ENCODE assay signal across 9 mouse cellular contexts in genomic region chr8:110168046-110168445, GRCm38 (mm10). TPM values are rescaled to one million over a fixed set of nuclear protein-coding genes. Genes with fewer than 3 reads are reported as not detected.
DNase-seq lines count a peak whose midpoint lies in the region; ATAC-seq and TF ChIP-seq lines count a peak whose summit lies in the region.
"Had no signal": no experiment of that assay in that cellular context is flagged by ENCODE, and none has a peak within 500 bp of the region (broad histone marks: within the 10 kb centered on the region; RNA-seq: fewer than 3 reads in every experiment).

Calb2 (minus strand) TSS chr8:110168210.

- DNase-seq in heart, adult 8-10 months (ENCODE audit: low spot score): no peak
- DNase-seq in cerebellum, postnatal 4 days (ENCODE audit: low spot score in 2 of 2): peak; percentile 81 to 92
- DNase-seq in frontal cortex, postnatal 36 days (ENCODE audit: low spot score in 2 of 2): peak; percentile 62 to 81
- DNase-seq in left cerebral cortex, postnatal 4 days: peak; percentile 86

- H3K4me1 ChIP-seq in heart, embryonic 12.5 days (replicated peaks): no peaks in the 10 kb centered on the region
- H3K4me1 ChIP-seq in intestine, postnatal 0 days (replicated peaks; ENCODE audit: control insufficient read depth, insufficient read depth, low read length): no peaks in the 10 kb centered on the region
- H3K4me1 ChIP-seq in midbrain, embryonic 13.5 days (replicated peaks): peaks cover 7% of the 10 kb centered on the region
- H3K4me1 ChIP-seq in stomach, embryonic 15.5 days: no peaks in the 10 kb centered on the region
- H3K4me1 ChIP-seq: liver, embryonic 15.5 days had no signal

- peak; percentile 60; the same call in 1 of the 2 replicates for ATAC-seq in heart, embryonic 12.5 days (ENCODE audit: insufficient number of reproducible peaks, low FRiP score)
- ATAC-seq in intestine, postnatal 0 days: no peak
- peak; percentile 93 for ATAC-seq in midbrain, embryonic 13.5 days
- ATAC-seq in stomach, embryonic 15.5 days (ENCODE audit: insufficient read depth, low FRiP score, low read depth): peak; percentile 18; the same call in 1 of the 2 replicates

- H3K36me3 ChIP-seq in heart, embryonic 12.5 days: no peaks in the 10 kb centered on the region
- H3K36me3 ChIP-seq in intestine, postnatal 0 days (ENCODE audit: control insufficient read depth, insufficient read depth): no peaks in the 10 kb centered on the region
- no peaks in the 10 kb centered on the region for H3K36me3 ChIP-seq in midbrain, embryonic 13.5 days
- H3K36me3 ChIP-seq in stomach, embryonic 15.5 days: no peaks in the 10 kb centered on the region
- H3K36me3 ChIP-seq: liver, embryonic 15.5 days had no signal

- WGBS in heart, embryonic 12.5 days: 2% methylated on average over 33 of the region's 33 CpGs
- WGBS in intestine, postnatal 0 days: 2% methylated on average over 33 of the region's 33 CpGs
- WGBS in midbrain, embryonic 13.5 days: 0% methylated on average over 29 of the region's 33 CpGs
- under 1% methylated on average over 33 of the region's 33 CpGs for WGBS in stomach, embryonic 15.5 days

- H3K4me3 ChIP-seq in heart, embryonic 12.5 days: no peak within 1 kb of the TSS
- no peak within 1 kb of the TSS for H3K4me3 ChIP-seq in intestine, postnatal 0 days (ENCODE audit: low read depth, low read length)
- peak within 1 kb of the TSS; percentile 31 for H3K4me3 ChIP-seq in midbrain, embryonic 13.5 days (replicated peaks)
- H3K4me3 ChIP-seq in stomach, embryonic 15.5 days (replicated peaks): no peak within 1 kb of the TSS
- H3K4me3 ChIP-seq: liver, embryonic 15.5 days had no signal

- peak; percentile 82 for TF ChIP-seq CTCF in intestine, postnatal 0 days (IDR thresholded peaks at IDR 0.05; ENCODE audit: low read depth)

- peak within 1 kb of the TSS; percentile 46; the same call in 1 of the 2 replicates for H3K4me2 ChIP-seq in heart, embryonic 12.5 days
- H3K4me2 ChIP-seq in intestine, postnatal 0 days (replicated peaks; ENCODE audit: low read depth): no peak within 1 kb of the TSS
- peak within 1 kb of the TSS; percentile 52 for H3K4me2 ChIP-seq in midbrain, embryonic 13.5 days (replicated peaks)
- H3K4me2 ChIP-seq in stomach, embryonic 15.5 days: peak within 1 kb of the TSS; percentile 20; the same call in 1 of the 2 replicates
- H3K4me2 ChIP-seq: liver, embryonic 15.5 days had no signal

- H3K9me3 ChIP-seq in heart, embryonic 12.5 days (replicated peaks): no peaks in the 10 kb centered on the region
- H3K9me3 ChIP-seq in intestine, postnatal 0 days (ENCODE audit: control insufficient read depth): no peaks in the 10 kb centered on the region
- no peaks in the 10 kb centered on the region for H3K9me3 ChIP-seq in midbrain, embryonic 13.5 days
- no peaks in the 10 kb centered on the region for H3K9me3 ChIP-seq in stomach, embryonic 15.5 days
- H3K9me3 ChIP-seq: liver, embryonic 15.5 days had no signal

- H3K27ac ChIP-seq in heart, embryonic 12.5 days (ENCODE audit: poor library complexity, severe bottlenecking): no peak within 1 kb of the TSS
- no peak within 1 kb of the TSS for H3K27ac ChIP-seq in intestine, postnatal 0 days (ENCODE audit: low read depth, low read length)
- H3K27ac ChIP-seq in midbrain, embryonic 13.5 days: no peak within 1 kb of the TSS
- no peak within 1 kb of the TSS for H3K27ac ChIP-seq in stomach, embryonic 15.5 days
- H3K27ac ChIP-seq: liver, embryonic 15.5 days had no signal

- peaks cover 55% of the 10 kb centered on the region for H3K27me3 ChIP-seq in heart, embryonic 12.5 days (replicated peaks)
- peaks cover 18% of the 10 kb centered on the region for H3K27me3 ChIP-seq in intestine, postnatal 0 days (replicated peaks; ENCODE audit: control insufficient read depth, insufficient read depth, low read length)
- H3K27me3 ChIP-seq in midbrain, embryonic 13.5 days: peaks cover 34% of the 10 kb centered on the region
- H3K27me3 ChIP-seq in stomach, embryonic 15.5 days (replicated peaks): peaks cover 29% of the 10 kb centered on the region

- intact Hi-C loops in left cerebral cortex, postnatal 4 days (cut with DNase I): loop anchor here (10.0 kb wide), 2 partner anchors 307 to 447 kb away; partner anchors contain the start of gene Vac14

- H3K9ac ChIP-seq in heart, embryonic 12.5 days: no peak within 1 kb of the TSS
- H3K9ac ChIP-seq in intestine, postnatal 0 days (ENCODE audit: low read depth, low read length): no peak within 1 kb of the TSS
- 0 out of 2 replicates have a peak within 1 kb of the TSS, but pooled peaks have one; percentile 28 for H3K9ac ChIP-seq in midbrain, embryonic 13.5 days (replicated peaks)
- no peak within 1 kb of the TSS for H3K9ac ChIP-seq in stomach, embryonic 15.5 days
- H3K9ac ChIP-seq: liver, embryonic 15.5 days had no signal

RNA-seq across cellular contexts. Expression of gene Calb2, which starts in this region (rescaled TPM):
- 1.7 and 1.8 TPM in 2 replicates for polyA plus RNA-seq in heart, embryonic 12.5 days (2016; fragmentation: Nextera tagmentation; extraction: Ambion mirVana)
- total RNA-seq in heart, adult 8-10 months (2022): not detected
- 0.26 and 0.27 TPM in 2 replicates for polyA plus RNA-seq in intestine, postnatal 0 days (2015; fragmentation: Nextera tagmentation; extraction: Ambion mirVana)
- 10 to 100 TPM; 25.8 to 44.1 TPM for total RNA-seq in left cerebral cortex, postnatal 4 days (2021)
- 39.6 and 57.6 TPM in 2 replicates for polyA plus RNA-seq in midbrain, embryonic 13.5 days (2015; fragmentation: Nextera tagmentation; extraction: Ambion mirVana)
- polyA plus RNA-seq in stomach, embryonic 15.5 days (2015; fragmentation: Nextera tagmentation; extraction: Ambion mirVana): 0.18 and 0.32 TPM in 2 replicates
- polyA plus RNA-seq: liver, embryonic 15.5 days had no signal

Comparison
In these comparisons a context has a peak if more than half of its experiments do, and no peak if none do; other contexts are left out.
1. RNA of gene Calb2 (total RNA-seq): 25.8 to 44.1 TPM in left cerebral cortex, postnatal 4 days; not detected in heart, adult 8-10 months; every median in the first group is over 10 times any median in the second.
2. RNA of gene Calb2 (polyA plus RNA-seq): 39.6 to 57.6 TPM in midbrain, embryonic 13.5 days; 1.7 to 1.8 TPM in heart, embryonic 12.5 days, 0.18 to 0.32 TPM in stomach, embryonic 15.5 days and 0.26 to 0.27 TPM in intestine, postnatal 0 days; every median in the first group is over 10 times any median in the second.
3. Peak in ATAC-seq and H3K4me2 ChIP-seq in stomach, embryonic 15.5 days; RNA of the gene not detected or under 1 TPM.